Mouse (Mus musculus): Measurements from ENCODE around the gene Col4a1.

Gene Col4a1

GRCm38 (mm10) chr8:11265971-11266370 is 46.7 kb downstream of the Col4a1 start:
- DNase-seq (ENCODE audit: low spot score) = no peak

- no peak for DNase-seq (ENCODE audit: low spot score)
Measured at GRCm38 (mm10) chr8:11263848-11264247, 48.8 kb downstream of the Col4a1 start.

- DNase-seq (ENCODE audit: low spot score) = no peak
Measured at GRCm38 (mm10) chr8:11262031-11262735, 50.4 kb downstream of the Col4a1 start.

- DNase-seq (ENCODE audit: low spot score) = no peak
Measured at GRCm38 (mm10) chr8:11259832-11260615, 52.6 kb downstream of the Col4a1 start.

- DNase-seq (ENCODE audit: low spot score) = no peak
Measured at GRCm38 (mm10) chr8:11258517-11259136, 54.0 kb downstream of the Col4a1 start.

GRCm38 (mm10) chr8:11257079-11258017 is 55.3 kb downstream of the Col4a1 start:
- DNase-seq (ENCODE audit: low spot score) = no peak

GRCm38 (mm10) chr8:11256405-11256804 is 56.2 kb downstream of the Col4a1 start:
- DNase-seq (ENCODE audit: low spot score) = no peak

- no peak for DNase-seq (ENCODE audit: low spot score)
Measured at GRCm38 (mm10) chr8:11255680-11256079, 56.9 kb downstream of the Col4a1 start.

GRCm38 (mm10) chr8:11254914-11255530 is 57.6 kb downstream of the Col4a1 start:
- no peak for DNase-seq (ENCODE audit: low spot score)

- DNase-seq (ENCODE audit: low spot score) = no peak
Measured at GRCm38 (mm10) chr8:11254510-11254909, 58.1 kb downstream of the Col4a1 start.

- peak; percentile 64 for DNase-seq (ENCODE audit: low spot score)
Measured at GRCm38 (mm10) chr8:11253556-11253955, 59.1 kb downstream of the Col4a1 start.

- no peak for DNase-seq (ENCODE audit: low spot score)
Measured at GRCm38 (mm10) chr8:11253041-11253440, 59.6 kb downstream of the Col4a1 start.

GRCm38 (mm10) chr8:11252235-11252774 is 60.3 kb downstream of the Col4a1 start:
- no peak for DNase-seq (ENCODE audit: low spot score)

- DNase-seq (ENCODE audit: low spot score) = no peak
Measured at GRCm38 (mm10) chr8:11250149-11250548, 62.5 kb downstream of the Col4a1 start.

- no peak for DNase-seq (ENCODE audit: low spot score)
Measured at GRCm38 (mm10) chr8:11249541-11250058, 63.0 kb downstream of the Col4a1 start.

GRCm38 (mm10) chr8:11248712-11249111 is 63.9 kb downstream of the Col4a1 start:
- no peak for DNase-seq (ENCODE audit: low spot score)

- no peak for DNase-seq (ENCODE audit: low spot score)
Measured at GRCm38 (mm10) chr8:11241488-11241887, 71.1 kb downstream of the Col4a1 start.

- DNase-seq (ENCODE audit: low spot score) = no peak
Measured at GRCm38 (mm10) chr8:11234879-11235210, 77.8 kb downstream of the Col4a1 start.

GRCm38 (mm10) chr8:11234151-11234878 is 78.3 kb downstream of the Col4a1 start:
- DNase-seq (ENCODE audit: low spot score) = no peak

- DNase-seq (ENCODE audit: low spot score) = no peak
Measured at GRCm38 (mm10) chr8:11233009-11233408, 79.6 kb downstream of the Col4a1 start.

Measured in ovary, postnatal 10 days (tissue).